Mouse (Mus musculus): ENCODE results near the gene Fam178b.

DNA sequence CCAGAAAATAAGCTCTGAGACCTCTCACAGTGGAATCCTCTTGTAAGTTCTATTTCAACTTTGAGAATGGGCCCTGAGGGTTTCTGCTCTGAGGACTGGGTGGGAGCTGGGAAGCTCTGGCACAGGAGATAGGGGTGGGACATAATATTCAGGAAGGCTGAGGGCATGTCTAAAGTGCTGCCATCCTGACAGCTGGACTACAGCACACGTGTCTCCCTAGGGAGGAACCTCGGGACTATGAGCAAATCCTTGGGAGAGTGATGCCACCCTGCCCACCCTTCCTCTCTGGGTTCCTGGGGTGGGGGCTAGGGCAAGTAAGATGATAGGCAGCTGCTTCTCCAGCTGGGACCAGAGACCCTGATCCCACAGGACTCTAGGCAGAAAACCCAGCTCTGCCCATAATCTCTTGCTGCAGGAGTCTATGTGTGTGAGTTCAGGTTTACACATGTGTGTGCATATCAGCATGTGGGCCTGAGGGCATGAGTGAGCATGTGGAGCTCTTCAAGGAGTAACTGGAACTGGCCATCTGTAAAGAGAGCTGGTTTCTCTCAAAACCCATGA lies 110.8 kb downstream of the Fam178b start:
- TF ChIP-seq POLR2A (IDR thresholded peaks at IDR 0.05; ENCODE audit: insufficient read depth, low read depth, low read length) (no peak), CTCF (IDR thresholded peaks at IDR 0.05; ENCODE audit: insufficient read depth, low read depth, low read length) (no peak)
